Mouse (Mus musculus) cerebellum, postnatal 14 days (tissue): ENCODE measurements around the gene Zfp983.
"Not testable (repeated sequence)": the region's sequence is repeated elsewhere in the genome, so short reads cannot be mapped to it uniquely, and the experiment has no call there.

Experiments used
- DNase-seq, 2 experiments: peaks; one replicate each; pipeline ENCODE4 v3.0.0; 2021; ENCODE audit warnings: mixed read lengths in 2 of 2

The Zfp983 gene

DNA sequence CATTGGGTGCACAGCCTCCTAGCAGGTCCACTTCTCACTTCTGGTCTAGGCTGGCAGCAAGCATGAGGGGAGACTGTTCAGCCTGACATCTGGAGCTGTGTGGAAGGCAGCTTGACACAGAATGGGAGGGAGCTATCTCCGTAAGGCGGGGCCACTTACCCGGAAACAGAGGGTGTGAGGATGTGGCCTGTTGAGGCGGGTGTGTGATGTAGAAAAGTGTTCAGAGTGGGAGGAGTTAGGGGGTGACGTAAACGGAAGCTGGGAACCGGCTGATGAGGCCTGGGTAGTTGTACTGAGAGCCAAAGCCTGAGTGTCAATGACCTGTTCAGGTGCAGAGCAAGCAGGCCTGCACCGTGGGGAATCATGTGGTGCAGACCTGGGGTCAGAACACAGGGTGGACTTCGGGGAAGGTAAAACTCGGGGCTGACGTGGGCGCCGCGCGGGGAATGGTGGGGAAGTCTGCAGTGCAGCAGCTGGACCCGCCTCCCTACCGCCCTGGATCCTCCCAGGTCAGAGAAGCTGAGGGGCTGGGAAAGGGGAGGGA is at the start of gene Zfp983:
Gene Zfp983 (plus strand): TSS at position 261 of the 544 bp plus-strand sequence.
- peak; percentile 56 to 63 for DNase-seq

DNA sequence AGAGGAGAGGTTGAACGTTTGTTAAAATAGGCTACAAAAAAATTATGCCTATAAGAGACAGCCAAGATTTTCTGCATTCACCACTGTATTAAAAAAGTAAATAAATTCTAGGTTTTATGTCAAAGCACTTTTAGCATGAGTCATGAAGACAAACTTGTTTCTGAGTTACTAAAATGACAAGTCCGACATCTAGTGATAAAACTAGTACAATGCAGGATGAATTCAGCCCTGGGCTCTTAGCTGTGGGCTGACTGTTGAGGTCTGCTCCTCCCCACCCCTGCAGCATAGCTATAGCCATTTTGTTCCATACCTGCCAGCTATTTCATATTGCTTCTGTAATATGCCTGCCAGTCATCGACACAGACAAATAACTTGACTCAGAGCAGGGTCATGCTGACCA is 34.1 kb upstream of the Zfp983 start:
- DNase-seq: no peak

DNA sequence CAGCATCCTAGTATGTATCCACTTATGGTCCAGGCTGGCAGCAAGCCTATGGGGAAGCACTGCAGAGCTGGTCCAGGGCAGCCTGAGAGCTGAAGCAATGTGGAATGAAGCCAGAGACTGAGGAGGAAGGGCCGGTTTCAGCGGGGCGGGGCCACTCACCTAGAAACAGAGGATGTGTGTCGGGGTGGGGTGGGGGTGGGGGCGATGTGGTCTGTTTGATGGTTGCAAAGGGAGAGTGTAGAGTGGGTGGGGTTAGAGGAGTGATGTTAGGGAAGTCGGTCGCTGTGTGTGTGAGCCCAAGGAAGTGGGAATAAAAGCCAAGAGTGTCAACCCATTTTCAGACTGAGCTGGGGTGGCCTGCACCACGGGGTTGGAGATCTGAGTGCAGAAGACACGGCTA is 33.1 kb upstream of the Zfp983 start:
- no peak for DNase-seq

DNA sequence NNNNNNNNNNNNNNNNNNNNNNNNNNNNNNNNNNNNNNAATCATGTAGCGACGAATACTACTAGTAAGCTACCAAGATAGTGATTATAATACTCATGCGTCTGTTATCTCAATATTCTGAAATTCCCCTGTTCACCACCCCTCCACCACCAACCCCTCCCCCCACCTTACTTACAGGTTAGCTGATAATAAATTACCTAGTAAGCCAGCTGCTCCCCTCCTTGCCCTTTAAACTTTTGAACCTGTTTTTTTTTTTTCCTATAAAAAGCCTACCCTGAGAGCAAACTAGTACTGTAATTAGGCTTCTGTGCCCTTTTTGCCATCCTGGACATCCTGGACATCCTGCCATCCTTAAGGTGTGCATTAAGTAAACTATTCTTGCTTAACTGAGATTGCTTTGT is 26.8 kb upstream of the Zfp983 start:
- DNase-seq: no peak

DNA sequence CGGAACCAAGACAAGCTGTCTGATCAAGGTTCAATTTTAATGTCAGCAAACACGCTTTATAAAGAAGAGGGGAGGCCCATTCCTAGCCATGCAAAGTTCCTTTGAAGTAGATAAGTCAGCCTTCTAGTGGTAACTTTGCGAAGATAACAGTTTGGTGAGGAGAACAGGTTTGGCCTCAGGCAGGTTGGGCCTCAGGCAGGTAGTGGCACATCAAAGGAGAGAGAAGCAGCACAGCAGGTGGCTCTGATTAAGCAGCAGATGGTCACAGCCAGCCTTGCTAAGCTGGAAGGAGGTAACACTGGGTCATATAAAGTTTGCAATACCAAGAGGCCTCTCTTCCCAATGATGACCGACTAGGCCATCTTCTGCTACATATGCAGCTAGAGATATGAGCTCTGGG is 14.7 kb upstream of the Zfp983 start:
- DNase-seq: not testable (repeated sequence)

DNA sequence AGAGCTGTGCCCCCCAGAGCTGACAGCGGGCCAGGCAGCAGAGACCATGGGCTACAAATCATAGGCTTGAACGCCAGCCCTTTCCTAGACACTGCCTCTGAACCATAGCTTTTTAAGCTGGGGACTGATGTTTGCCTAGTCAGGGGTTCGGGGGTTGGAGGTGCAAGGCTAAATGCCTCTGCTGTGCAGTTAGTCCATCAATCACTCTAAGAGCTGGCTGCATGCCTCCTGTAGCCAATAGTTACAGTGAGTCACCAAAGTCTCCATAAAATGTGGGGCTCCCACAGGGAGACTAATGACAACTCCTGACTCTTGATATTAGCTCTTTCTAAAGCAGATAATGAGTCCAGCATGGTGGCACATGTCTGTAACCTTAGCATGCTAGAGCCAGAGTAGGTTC is 1.6 kb upstream of the Zfp983 start:
- peak in 1 of 2 experiments; percentile 1 for DNase-seq

DNA sequence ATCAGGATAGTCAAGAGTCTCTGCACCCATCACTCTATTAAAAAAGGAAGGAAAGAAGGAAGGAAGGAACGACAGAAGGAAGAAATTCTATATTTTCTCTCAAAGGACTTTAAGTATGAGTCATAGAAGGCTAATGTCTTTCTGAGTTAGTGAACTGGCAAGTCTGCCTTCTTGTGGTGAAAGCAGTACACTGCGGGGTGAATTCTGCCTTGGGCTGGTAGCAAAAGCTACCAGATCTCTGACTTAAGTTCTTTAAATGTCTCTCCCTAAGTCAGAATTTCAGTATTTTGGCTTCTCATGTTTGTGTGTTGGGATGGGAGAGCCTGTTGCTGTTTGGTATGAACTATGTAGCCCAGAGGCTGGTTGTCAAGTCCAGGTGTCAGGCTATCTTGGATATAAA is 488 bp upstream of the Zfp983 start:
- peak; percentile 18 to 25 for DNase-seq

DNA sequence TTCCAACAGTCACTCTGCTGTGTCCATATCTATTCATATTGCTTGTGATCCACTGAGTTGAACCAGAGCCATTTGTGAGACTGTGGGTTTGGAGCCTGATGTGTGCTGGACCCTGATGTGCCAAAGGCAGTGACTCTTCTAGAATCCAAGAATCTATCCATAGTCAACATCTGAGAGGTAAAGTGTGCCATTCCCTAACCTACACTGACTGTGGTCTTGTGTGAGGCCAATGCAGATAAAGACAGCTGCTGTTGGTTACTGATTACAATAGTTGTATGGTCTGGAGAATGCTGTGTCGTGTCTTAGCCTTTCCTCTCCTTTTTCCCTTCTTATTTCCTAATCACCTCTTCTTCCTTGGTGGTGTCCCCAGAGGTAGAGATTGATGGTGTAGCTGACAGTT is 28.4 kb downstream of the Zfp983 start:
- not testable (repeated sequence) for DNase-seq

DNA sequence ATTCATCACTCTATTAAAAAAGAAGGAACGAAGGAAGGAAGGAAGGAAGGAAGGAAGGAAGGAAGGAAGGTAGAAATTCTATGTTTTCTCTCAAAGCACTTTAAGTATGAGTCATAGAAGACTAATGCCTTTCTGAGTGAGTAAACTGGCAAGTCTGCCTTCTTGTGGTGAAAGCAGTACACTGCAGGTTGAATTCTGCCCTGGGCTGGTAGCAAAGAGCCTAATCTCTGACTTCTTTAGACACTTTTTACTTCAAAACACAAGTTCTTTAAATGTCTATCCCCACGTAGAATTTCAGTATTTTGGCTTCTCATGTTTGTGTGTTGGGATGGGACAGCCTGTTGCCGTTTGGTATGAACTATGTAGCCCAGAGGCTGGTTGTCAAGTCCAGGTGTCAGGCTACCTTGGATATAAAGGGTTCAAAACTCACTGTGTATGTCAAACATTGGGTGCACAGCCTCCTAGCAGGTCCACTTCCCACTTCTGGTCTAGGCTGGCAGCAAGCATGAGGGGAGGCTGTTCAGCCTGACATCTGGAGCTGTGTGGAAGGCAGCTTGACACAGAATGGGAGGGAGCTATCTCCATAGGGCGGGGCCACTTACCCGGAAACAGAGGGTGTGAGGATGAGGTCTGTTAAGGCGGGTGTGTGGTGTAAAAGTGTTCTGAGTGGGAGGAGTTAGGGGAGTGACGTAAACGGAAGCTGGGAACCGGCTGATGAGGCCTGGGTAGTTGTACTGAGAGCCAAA is 29.0 kb downstream of the Zfp983 start:
- peak; percentile 73 to 80 for DNase-seq

DNA sequence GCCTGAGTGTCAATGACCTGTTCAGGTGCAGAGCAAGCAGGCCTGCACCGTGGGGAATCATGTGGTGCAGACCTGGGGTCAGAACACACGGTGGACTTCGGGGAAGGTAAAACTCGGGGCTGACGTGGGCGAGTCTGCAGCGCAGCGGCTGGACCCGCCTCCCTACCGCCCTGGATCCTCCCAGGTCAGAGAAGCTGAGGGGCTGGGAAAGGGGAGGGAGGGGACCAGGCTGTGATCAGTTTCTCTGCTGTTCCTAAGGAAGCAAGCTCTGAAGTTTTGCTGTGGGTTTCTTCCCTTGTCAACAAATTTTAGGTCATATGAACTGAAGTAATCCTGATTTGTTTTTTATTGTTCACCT is 29.6 kb downstream of the Zfp983 start:
- not testable (repeated sequence) for DNase-seq

DNA sequence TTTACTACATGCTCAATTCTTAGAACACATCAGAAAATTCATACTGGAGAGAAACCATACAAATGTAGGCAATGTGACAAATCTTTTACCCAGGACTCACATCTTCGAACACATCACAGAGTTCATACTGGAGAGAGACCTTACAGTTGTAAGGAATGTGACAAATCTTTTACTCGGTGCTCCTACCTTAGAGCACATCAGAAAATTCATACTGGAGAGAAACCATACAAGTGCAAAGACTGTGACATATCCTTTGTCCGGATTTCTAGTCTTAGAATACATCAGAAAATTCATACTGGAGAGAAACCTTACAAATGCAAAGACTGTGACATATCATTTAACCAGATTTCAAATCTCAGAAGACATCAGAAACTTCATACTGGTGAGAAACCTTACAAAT is 41.1 kb downstream of the Zfp983 start, which contains the start of gene Gm10226:
Gene Gm10226 (plus strand): TSS at position 301 of the 400 bp plus-strand sequence.
- no peak for DNase-seq

DNA sequence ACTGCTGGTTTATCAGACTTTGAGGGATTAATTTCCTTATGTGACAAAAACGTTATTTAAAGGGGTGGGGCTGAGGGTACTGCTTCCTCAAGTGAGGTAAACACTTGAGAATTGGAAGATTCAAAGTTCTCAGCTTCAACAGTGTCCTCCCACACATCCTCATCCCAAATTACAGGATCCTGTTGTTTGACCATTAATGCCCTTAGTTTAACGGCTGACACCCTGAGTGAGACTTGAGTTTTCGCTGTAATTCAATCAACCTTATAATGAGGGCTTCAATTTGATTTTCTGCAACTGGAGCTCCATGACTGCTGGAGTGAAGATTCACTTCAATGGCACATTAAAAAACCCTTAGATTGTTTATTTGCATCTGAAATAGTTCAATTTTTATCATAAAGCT is 42.9 kb downstream of the Zfp983 start:
- DNase-seq: no peak

DNA sequence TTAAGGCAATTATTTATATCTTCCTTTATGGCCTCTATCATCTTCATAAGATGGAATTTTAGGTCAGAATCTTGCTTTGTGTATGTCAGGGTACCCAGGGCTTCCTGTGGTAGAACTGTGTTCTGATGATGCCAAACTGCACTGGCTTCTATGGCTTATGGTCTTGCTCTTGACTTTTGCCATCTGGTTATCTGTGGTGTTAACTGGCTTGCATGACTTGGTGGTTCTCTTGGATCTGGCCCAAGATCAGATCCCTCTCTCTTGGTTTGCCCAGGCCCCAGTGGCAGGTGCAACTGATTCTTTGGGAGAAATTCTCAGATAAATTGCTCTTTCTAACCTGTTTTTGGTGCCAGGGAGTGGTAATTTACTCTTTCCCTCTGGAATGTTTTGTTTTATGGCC is 45.6 kb downstream of the Zfp983 start:
- DNase-seq: no peak

DNA sequence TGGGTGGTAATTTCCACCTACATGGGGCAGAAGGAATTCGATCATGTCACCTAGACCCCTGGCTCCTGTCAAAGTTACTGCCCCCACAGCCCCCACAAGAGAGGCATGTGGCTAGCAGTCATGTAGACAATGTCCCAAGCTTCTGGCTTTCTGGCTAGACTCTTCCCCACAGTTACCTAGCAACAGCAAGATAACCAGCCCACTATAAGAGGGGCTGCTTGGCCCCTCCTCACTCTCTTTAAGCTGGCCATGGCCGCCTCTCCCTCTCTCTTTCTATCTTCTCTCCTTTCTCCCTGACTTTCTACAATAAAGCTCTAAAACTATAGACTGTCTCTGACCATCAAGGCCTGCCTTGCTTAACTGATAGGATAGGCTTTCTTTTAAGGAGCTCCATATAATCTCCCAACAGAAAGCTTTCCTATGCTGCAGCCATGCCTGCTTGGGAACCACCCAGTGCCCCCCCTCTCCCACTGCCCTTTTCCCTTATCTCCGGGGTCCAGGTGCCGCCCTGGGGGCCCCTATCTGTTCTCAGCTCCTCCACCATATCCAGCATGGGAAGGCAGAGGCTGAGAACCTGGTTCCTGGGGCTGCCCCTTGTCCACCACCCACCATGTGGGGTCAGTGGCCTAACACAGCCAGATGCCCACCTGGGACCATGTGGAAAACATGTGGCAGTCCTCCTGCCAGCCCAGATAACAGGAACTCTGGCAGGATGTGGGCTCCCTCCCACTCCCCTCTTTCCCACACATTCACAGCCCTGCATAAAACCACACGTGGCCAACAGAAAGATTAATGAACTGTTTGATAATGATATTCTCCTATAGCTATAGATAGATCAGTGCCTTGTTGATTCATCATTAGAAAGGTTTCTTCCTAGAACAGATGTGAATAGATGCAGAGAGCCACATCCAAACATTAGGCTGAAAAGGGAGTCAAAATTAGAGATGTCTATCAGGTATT is 52.1 kb downstream of the Zfp983 start:
- DNase-seq: no peak

DNA sequence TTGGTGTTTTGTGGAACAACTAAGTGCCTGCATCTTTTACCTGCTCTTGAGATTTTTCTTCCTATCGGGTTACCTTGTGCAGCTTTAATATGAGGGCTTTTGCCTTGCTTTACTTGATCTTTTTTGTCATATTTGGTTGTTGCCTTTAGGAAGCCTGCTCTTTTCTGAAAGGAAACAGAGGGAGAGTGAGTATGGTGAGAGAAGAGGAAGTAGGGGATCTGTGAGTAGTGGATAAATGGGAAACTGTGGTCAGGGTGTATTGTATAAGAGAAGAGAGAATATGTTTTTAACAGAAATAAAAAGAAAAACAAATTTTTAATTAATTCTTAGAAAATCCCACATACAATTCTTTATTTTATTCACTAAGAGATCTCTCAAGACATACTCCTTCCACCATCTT is 53.0 kb downstream of the Zfp983 start:
- DNase-seq: no peak

DNA sequence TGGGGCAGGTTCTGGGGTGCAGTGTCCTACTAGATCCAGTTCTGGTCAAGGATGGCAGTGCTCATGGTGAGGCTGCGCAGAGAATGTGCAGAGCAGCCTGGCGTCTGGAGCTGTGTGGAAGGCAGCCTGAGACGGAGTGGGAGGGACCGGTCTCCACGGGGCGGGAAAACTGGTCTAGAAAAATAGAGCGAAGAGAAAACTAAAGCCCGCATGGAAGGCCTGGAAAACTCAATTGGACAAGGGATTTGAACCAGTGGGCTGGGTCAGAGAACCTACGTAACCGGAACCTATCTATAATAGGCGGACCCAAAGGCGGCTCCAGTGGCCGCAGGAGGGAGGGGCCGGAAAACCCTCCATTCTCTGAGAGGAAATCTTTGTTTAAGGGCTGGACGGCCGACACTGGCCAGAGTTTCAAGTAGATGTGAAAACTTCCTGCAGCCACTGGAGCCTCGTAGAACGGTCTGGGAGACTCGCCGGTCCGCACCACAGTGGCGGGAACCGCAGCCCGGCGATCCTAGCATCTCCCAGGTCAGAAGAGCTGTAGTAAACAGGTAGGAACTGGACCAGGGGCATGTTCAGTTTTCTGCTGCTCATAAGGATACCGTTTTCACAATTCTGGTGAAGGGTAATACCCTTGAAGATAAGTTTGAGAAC is 57.0 kb downstream of the Zfp983 start, which contains the start of gene Zfp760:
Gene Zfp760 (plus strand): TSS at position 399 of the 654 bp plus-strand sequence.
- DNase-seq: peak; percentile 78 to 83

DNA sequence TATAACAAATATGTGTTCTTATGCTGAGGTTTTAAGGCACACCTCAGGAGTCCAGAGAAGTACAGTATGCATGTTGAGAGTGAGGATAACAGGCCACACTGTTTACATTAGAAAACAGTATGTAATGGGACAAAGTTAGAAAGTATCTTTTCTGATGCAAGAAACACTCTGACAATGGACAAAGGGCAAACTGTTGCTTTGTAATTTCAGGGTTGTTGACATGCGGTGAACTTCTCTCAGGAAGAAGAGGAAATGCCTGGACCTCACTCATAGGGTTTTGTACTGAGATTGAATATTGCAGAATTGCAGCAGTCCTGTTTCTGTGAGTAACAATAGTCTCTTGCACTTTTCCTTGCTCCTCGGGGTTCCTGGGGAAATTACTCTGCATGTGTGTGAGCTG is 58.0 kb downstream of the Zfp983 start:
- DNase-seq: no peak
